Mouse (Mus musculus): Measurements from ENCODE around the gene Cyfip1.
"Not testable (repeated sequence)": the region's sequence is repeated elsewhere in the genome, so short reads cannot be mapped to it uniquely, and the experiment has no call there.

Gene Cyfip1

DNA sequence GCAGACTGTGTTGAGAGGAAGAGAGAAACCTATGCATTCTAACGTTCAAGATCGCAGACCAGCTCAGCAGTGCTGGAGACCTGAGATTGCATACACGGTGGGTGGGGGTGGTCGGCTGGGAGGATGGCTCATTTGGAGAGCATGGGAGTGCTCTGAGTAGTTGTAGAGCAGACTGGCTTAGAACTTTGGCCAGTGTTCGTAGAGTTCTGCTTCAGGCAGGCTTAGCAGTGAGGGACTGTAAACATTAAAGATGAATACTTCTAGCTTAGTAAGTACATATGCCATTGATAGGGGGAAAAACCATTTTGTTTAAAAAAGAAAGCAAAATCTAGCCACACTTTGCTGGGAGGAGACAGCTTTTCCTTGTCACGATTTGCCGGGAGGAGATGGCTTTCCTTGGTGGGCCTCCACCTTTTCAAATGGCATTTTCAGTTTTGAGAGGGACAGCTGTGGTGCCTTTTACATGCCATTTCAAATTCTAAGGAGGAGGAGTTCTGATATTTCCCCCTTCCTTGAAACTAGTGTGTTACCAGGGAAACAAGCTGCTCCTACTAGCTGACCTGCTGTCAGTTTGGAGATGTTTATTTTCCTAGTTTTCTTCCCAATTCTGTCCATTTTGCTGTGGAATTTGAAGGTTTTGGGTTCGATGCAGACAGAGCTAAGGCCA, 24.3 kb downstream of the Cyfip1 start:
- DNase-seq = no peak

DNA sequence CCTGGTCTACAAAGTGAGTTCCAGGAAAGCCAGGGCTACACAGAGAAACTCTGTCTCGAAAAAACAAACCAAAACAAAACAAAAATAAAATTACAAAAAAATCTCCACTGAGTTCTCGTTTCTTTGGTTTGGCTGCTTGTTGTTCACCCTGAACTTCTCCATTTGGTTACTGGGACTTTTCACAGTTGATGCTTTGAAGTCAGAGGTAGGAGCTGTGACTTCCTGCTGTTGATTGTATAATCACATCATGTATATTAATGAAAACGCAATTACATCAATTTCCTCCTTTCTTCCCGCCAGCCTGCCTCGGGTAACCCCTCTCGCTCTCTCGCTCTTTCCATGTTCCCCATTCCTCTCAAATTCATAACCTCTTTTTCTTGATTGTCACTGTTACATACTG, 26.7 kb downstream of the Cyfip1 start:
- DNase-seq = no peak

DNA sequence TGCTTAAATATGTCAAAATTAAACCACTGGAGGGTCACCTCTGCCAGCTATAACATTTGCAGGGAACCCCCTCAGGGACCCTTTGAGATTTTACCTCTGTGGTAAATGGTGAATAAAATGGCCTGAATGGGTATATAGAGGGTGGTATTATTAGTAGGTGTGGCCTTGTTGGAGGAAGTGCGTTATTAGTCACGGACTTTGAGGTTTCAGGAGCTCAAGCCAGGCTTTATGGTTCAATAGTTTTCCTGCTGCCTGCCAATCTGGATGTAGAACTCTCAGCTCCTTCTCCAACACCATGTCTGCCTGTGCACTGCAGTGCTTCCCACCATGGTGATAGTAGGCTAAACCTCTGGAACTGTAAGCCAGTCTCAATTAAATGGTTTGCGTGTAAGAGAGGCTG, 27.7 kb downstream of the Cyfip1 start:
- no peak for DNase-seq

DNA sequence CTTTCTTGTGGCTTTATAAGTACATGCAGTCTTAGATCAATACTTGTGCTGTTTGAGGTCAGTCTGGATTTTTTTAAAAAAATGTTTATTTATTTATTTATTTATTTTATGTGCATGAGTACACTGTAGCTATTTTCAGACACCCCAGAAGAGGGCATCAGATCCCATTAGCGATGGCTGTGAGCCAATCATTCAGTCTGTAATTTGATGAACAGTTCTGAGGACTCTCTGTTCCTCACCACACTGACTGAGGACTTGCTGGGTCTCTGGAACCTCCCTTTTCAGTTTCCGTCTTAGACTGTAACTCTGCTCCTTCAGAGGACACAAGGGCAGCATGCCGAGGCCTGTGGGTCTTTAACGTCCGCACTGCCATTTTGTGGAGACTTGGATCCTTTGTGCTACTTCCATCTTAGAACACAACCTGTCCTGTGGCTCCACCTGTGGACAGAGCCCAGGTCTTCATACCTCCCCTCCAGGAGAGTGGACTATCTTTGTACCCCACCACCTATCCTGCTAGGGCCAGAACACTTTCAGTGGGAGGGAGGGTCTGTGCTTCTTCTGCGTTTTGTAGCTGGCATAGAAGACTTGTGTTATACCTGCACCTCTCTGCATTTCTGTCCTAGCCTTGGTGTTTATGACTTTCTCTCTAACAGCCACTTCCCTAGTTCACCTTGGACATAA, 28.9 kb downstream of the Cyfip1 start:
- DNase-seq = no peak

DNA sequence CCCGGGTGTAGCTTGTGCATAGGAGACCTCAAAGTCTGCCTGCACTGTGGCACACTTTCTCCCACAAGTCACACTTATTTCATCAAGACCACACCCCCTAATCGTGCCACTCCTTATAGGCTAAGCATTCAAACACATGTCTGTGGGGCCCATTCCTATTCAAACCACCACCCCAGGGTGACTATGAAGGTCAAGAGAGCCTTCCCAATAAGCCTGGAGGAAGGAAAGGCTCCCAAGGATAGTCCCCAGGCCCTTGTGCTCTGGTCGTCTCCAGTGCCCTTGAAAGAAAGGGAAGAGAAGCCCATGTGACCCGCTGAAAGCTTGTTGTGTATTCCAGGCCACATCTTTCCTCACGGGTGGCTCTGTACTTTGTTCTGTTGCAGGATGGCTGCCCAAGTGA, 29.9 kb downstream of the Cyfip1 start:
- no peak for DNase-seq

DNA sequence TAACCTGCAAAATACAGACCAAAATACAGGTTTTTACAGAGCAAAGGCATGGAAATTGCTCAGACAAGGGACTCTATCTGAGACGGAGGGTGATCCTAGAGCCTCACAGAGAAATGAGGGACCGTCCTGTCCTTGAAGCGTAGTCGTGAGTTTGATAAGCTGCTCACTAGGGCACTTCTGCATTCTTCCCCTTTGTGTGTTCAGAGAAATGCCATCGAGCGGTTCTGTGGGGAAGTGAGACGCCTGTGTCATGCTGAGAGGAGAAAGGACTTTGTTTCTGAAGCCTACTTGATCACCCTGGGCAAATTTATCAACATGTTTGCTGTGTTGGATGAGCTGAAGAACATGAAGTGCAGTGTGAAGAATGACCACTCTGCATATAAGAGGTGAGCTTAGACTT, 33.2 kb downstream of the Cyfip1 start:
- no peak for DNase-seq

DNA sequence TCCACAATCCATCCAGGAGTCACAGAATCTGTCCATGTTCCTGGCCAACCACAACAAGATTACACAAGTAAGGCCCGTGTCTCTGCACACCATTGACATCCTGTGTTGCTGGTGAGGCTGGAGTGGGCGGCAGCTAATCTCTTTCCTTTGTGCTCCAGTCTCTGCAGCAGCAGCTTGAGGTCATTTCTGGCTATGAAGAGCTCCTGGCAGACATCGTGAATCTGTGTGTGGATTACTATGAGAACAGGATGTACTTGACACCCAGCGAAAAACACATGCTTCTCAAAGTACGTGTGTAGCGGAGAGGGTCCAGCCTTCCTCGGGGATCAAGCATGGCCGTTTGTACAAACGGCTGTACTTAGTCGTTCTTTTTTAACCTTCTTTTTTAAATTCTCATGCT, 36.2 kb downstream of the Cyfip1 start:
- no peak for DNase-seq

DNA sequence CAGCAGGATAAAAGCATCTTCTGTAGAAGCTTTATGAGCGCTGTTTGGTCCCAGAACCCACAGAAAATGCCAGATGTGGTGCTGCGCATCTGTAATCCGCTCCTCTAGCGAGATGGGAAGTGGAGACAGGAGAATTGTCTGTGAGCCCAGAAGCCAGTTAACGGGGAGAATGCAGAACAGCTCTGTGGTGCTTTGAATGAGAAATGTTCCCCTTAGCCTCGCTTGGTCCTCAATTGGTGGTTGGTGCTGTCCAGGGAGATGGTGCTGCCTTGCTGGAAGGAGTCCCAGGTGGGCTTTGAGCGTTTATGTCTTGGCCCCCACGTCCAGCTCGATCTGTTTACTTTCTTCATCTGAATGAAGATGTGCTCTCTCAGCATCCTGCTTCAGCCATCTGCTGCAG, 39.3 kb downstream of the Cyfip1 start:
- DNase-seq = no peak

DNA sequence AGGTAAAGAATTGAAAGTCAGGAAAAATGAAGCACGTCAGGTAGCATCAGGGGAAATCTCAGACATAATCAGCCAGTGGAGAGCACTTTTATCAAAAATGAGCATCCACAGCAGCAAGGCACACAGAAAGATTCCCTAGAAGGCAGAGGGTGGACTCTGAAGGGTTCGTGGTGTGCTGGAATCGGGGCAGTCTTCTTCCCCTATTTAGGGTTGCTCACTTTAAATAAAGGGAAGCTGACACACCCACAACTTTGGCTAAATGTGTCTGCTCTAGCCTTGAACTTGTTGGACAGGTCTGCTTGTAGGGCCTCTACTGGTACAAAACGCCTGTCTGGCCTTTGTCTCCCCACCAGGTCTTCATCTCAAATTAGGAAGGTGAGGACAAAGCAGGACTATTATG, 47.1 kb downstream of the Cyfip1 start:
- DNase-seq = no peak

DNA sequence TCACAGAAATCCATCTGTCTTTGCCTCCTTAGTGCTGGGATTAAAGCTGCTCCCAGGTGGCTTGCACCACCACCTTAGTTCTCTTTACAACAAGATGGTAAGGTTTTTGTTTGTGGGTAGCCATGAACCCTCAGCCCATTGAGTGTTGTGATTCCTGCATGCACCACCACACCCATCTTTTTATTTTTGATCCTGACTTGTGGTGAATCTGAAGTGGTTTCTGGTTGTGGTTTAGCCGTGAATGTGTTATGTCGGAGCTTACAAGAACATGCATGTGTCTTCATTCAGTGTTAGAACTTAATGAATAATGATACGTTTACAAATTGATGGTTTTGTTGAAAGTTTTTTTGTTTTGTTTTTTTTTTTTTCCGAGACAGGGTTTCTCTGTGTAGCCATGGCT, 48.5 kb downstream of the Cyfip1 start:
- DNase-seq = no peak

DNA sequence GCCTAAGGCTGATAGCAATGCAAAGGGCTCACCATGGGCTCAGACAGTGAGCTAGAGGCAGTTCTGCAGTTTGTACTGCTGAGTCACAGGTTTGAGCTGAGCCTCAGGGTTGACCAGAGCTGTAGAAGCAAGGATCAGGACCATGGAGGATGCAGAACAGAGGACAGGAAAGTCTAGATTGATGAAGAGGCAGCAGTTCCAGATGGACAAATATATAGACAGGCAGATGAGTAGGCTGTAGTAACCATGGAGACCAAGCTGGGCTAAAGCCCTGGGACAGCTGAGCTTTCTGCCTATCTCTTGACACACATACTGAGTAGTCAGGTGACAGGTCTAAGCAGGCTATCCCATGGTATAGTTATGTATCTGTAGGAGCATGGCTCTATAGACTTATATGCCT, 49.2 kb downstream of the Cyfip1 start:
- no peak for DNase-seq

DNA sequence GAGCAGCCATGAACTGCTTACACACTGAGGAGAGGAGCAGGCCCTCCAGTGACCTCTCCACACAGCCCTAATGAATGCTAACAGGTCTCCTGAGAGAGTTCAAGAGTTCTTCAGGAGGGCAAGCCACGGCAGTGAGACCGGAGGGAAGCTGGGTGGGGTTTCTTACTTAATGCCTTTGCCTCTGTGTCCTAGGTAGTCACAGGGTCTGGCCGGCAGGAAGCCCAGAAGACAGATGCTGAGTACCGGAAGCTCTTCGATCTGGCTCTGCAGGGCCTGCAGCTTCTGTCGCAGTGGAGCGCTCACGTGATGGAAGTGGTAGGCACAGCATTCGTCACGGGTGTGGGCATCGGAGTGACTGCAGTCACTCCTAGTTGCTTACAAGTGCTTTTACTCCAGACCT, 50.3 kb downstream of the Cyfip1 start:
- no peak for DNase-seq

DNA sequence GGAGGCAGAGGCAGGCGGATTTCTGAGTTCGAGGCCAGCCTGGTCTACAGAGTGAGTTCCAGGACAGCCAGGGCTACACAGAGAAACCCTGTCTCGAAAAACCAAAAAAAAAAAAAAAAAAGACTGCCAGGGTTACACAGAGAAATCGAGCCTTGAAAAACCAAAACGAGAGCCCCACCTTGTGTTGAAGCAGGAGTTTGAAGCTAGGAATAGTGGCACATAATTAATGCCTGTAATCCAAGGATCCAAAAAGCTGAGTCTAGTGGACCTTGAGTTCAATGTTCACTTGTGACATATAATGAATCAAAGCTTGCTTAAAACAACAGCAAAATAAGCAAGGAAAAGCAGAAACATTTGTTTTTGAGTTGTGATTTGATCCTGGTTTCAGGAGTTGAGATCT, 62.2 kb downstream of the Cyfip1 start:
- DNase-seq = no peak

DNA sequence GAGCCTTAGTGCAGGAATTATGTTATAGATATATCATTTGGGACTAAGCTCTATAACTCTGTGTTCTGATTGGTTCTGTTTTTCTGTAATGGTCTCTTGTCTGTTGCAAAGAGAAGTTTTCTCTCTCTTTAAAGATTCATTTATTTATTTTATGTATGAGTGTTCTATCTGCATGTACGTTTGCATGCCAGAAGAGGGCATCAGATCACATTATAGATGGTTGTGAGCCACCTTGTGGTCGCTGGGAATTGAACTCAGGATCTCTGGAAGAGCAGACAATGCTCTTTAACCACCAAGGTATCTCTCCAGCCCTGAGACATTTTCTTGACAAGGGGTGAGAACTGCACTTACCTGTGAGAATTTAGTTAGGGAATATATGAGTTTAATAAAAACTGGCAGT, 63.9 kb downstream of the Cyfip1 start:
- DNase-seq = no peak

DNA sequence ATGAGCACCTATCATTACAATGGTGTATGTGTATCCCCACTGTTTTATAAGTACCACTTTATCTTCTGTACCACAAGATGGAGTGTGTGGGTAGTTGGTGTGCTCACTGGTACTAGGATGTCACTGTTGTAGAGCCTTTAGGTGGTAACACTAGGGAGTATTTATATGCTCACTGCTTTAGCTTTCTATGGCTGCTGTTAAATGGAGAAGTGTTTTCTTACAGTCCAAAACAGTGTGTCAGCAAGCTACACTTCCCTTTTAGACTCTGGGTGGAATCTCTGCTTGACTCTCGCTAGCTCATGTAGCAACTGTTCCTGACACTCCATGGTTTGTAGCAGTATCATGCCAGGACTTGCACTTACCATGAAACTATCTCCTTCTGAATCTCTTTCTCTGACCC, 68.0 kb downstream of the Cyfip1 start:
- no peak for DNase-seq

DNA sequence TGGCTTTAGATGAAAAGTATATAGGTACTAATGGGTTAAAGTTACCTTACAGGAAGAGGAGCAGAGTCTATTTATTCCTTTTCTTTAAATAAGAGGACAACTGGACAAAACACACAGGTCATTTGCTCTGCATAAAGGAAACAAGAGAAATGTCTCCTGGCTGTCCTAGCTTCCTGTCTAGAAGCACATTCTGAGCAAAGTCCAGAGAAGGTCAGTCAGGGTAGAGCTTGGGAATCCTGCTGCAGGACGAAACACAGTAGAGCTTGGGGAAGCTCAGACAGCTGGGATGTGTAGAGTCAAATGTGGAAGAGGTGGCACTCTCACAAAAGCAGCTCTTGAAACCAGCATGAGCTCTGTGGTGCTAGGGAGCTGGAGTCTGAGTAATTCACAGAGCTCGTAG, 68.8 kb downstream of the Cyfip1 start:
- no peak for DNase-seq

DNA sequence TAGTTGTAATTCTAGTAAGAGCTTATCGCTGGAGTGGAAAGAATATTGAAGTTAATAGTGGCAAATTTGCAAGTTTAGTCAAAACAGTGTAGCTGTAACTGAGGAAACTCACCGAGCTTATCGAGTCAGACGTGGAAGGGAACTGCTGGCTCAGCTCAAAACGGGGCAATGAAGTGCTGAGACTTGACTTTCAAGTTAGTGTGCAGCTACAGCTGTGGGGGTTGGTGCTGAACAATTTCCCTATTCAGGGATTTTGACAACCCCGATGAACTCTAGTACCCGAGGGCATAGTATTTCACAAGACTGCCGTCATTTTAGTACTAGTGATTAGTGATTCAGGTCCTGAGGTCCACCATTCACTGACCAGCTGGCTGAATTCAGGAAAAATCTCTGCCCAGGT, 69.8 kb downstream of the Cyfip1 start:
- no peak for DNase-seq

DNA sequence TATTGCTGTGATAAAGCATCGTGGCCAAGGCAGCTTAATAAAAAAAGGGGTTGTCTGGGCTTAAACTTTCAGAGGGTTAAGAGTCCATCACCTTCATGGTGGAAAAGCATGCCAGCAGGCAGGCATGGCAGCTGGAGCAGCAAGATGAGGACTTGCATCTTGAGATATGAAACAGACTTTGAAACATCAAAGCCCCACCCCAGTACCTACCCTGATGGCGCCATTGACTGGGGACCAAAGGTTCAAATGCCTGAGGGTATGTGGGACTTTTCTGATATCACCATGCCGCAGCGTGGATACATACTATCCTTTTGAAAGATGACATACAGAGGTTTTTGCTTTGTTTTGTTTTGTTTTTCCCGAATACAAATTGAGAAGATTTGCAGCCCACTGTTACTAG, 70.6 kb downstream of the Cyfip1 start:
- no peak for DNase-seq

DNA sequence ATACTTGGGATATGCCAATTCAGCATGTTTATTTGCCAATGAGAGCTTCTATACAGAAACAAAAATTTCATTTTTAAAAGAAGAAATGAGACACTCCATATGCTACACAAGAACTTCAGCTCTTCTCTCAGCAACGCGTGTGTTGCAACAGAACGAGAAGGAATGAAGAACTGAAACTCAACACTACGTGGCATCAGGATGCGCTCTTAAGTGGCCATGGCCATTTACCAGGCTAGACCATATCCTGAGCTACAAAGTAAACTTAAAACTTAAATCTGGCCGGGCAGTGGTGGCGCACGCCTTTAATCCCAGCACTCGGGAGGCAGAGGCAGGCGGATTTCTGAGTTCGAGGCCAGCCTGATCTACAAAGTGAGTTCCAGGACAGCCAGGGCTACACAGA, 76.8 kb downstream of the Cyfip1 start:
- DNase-seq = not testable (repeated sequence)

DNA sequence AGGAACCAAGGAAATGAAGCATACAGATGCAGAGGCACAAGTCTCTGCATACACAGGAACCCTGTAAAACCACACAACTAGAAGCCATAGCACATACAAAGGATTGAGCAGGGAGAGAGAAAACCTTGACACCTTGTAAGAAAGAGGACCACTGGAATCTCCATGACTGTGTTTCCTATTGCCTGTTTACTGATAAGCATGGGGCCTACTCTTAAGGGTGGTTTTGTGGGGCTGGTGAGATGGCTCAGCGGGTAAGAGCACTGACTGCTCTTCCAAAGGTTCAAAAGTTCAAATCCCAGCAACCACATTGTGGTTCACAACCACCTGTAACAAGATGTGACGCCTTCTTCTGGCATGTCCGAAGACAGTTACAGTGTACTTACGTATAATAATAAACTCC, 85.7 kb downstream of the Cyfip1 start:
- no peak for DNase-seq

DNA sequence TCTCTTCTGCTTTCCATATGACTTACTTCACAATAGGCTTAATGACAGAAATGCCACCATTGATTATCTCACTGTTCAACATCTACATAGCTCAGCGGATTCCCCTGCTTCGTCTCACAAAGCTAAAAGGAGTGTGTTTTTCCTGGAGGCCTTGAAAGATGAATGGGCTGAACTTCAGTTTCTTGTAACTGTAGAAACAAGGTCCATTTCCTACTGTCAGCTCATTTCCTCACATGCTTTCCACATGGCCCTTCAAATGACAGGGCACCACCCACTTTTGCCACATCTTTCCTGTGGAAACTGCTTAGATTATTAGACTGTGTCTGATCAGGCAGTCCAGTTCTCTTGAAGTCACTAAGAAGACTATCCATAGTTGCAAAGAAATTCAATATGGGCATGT, 87.1 kb downstream of the Cyfip1 start:
- DNase-seq = no peak

DNA sequence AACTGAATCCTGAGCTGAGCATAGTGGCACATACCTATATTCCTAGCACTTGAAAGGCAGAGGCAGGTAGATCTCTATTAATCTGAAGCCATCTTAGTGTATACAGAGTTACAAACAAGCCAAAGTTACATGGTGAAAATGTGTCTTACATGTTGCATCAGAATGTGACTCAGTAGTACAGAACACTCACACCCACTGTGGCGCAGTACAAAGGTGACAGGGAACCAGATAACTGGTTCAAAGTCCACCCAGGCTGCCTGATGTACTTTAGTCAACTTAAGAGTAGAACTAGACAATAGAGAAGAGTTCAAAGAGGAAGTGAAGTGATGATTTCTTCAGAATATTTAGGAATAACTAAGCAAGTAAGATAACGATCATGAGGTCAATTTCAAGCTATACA, 93.5 kb downstream of the Cyfip1 start:
- no peak for DNase-seq

DNA sequence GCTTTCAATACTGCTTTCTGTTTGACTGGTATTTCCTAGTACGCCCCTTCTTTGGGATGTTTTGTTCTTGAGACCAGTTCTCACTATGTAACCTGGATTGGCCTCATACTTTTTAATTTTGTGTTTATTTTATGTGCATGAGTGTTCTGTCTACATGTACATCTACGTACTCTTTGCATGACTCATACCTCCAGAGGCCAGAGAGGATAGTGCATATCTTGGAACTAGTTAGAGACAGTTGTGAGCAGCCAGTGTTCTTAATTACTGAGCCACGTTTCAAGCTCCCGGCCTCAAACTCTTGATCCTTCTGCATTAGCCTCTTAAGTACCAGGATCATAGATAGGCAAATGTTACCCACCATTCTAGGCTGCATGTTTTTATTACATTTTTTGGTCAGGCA, 96.8 kb downstream of the Cyfip1 start:
- no peak for DNase-seq

DNA sequence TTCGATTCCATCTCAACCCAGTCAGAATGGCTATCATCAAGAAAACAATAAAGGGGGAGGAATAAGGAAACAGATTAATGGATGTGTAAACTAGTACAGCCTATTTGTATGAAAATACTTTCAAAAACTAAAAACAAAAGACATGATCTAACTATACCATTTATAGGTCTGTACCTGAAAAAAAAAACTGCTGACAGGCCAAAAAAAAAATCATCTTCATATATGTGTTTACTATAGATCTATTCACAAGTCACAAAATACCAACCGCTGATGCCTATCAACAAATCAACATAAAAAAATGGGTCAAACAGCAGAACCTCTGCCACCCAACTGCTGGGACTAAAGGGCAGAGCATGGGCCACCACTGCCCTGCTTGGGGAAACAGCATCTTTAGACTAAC, 114.5 kb downstream of the Cyfip1 start:
- DNase-seq = no peak

DNA sequence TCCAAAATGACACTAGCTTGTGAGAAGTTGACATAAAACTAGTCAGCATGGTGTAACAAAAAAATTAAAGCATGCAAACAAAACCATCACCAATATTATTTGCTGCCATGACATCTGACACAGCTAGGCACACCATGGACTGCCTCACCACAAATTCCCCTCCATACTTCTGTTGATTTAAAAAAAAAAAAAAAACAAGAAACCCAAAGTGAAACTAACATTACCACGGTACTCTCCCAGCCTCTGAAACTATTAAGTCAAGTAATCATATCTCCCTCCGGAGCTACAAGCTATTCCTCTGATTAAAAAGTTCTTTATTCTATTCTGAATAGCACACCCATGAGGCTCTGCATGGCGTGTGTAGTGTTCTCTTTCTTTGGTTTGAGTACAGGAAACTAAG, 115.6 kb downstream of the Cyfip1 start:
- DNase-seq = no peak

All from right cerebral cortex, postnatal 25 days (tissue).